Mouse (Mus musculus) small intestine, adult 2 months (tissue): ENCODE measurements around the gene Mansc1.

ENCODE experiments used
- CTCF ChIP-seq: fragments of 200-500 bp; IDR thresholded peaks from 2 replicates; pipeline ENCODE4 v1.5.1; 2012; ENCODE audit warnings: low read depth, mild to moderate bottlenecking, control low read depth, inconsistent platforms, low read length, moderate library complexity, mixed read lengths; ENCODE audit not compliant: insufficient replicate concordance, insufficient read length; ENCODE audit errors: extremely low read depth
- POLR2A ChIP-seq: fragments of 200-500 bp; IDR thresholded peaks from 2 replicates; pipeline ENCODE4 v1.6.1; 2012; ENCODE audit warnings: low read depth, mild to moderate bottlenecking, control low read depth, inconsistent platforms, low read length, moderate library complexity

DNA sequence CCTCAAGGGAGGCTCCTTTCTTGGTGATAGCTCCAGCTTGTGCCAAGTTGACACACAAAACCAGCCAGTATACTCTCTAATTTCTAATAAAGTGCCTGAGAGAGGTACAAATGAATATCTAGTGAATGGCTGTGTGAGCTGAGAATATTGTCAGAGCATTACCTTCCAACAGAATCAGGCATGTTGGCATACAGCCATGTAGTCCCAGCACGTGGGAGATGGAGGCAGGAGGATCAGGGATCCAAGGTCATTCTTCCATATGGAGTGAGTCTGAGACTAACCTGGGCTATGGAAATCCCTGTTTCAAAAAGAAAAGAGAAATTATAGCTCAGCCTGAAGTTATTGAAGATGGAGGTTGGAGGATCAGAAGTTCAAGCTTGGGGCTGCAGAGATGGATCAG, 33.0 kb downstream of the Mansc1 start:
- TF ChIP-seq CTCF: no peak
- TF ChIP-seq POLR2A: no peak
